ENCODE assay signal across 29 mouse cellular contexts in genomic region chr10:61327545-61327944, GRCm38 (mm10). TPM values are rescaled to one million over a fixed set of nuclear protein-coding genes. Genes with fewer than 3 reads are reported as not detected.
DNase-seq lines count a peak whose midpoint lies in the region; ATAC-seq lines count a peak whose summit lies in the region.
"Had no signal": no experiment of that assay in that cellular context is flagged by ENCODE, and none has a peak within 500 bp of the region (broad histone marks: within the 10 kb centered on the region; RNA-seq: fewer than 3 reads in every experiment).

No protein-coding gene starts in this region.

- no peaks in the 10 kb centered on the region for H3K36me3 ChIP-seq in forebrain, embryonic 13.5 days (ENCODE audit: poor library complexity, severe bottlenecking)
- H3K36me3 ChIP-seq in forebrain, embryonic 14.5 days (ENCODE audit: control insufficient read depth, insufficient read depth, low read length): no peaks in the 10 kb centered on the region
- peaks cover 8% of the 10 kb centered on the region for H3K36me3 ChIP-seq in heart, embryonic 15.5 days
- H3K36me3 ChIP-seq in midbrain, embryonic 10.5 days: peaks cover 13% of the 10 kb centered on the region
- peaks cover 2% of the 10 kb centered on the region; the same call in 1 of the 2 replicates for H3K36me3 ChIP-seq in midbrain, embryonic 16.5 days (ENCODE audit: control insufficient read depth, insufficient read depth, low read length)
- H3K36me3 ChIP-seq in embryonic facial prominence, embryonic 10.5 days (replicated peaks): peaks cover 13% of the 10 kb centered on the region
- H3K36me3 ChIP-seq: G1E had no signal

- no peak overlapping the region for H3K4me3 ChIP-seq in forebrain, embryonic 13.5 days
- no peak overlapping the region for H3K4me3 ChIP-seq in forebrain, embryonic 14.5 days (ENCODE audit: low read depth, low read length)
- no peak overlapping the region for H3K4me3 ChIP-seq in heart, embryonic 15.5 days
- H3K4me3 ChIP-seq in midbrain, embryonic 10.5 days: no peak overlapping the region
- H3K4me3 ChIP-seq in midbrain, embryonic 16.5 days (ENCODE audit: low read depth, low read length): no peak overlapping the region
- no peak overlapping the region for H3K4me3 ChIP-seq in embryonic facial prominence, embryonic 10.5 days
- H3K4me3 ChIP-seq: embryonic facial prominence, embryonic 15.5 days; hindbrain, embryonic 13.5 days; left cerebral cortex, adult 2 months; liver, embryonic 13.5 days; lung, embryonic 15.5 days had no signal

- intact Hi-C loops in heart, postnatal 25 days (cut with DNase I): no loop called here

- no peak overlapping the region for H3K27ac ChIP-seq in forebrain, embryonic 13.5 days
- no peak overlapping the region for H3K27ac ChIP-seq in forebrain, embryonic 14.5 days (ENCODE audit: low read depth, low read length)
- H3K27ac ChIP-seq in heart, embryonic 15.5 days: peak overlapping the region; percentile 62
- peak overlapping the region; percentile 52 for H3K27ac ChIP-seq in midbrain, embryonic 10.5 days (replicated peaks)
- no peak overlapping the region for H3K27ac ChIP-seq in midbrain, embryonic 16.5 days (ENCODE audit: low read length)
- H3K27ac ChIP-seq in embryonic facial prominence, embryonic 10.5 days (replicated peaks): 0 out of 2 replicates have a peak overlapping the region, but pooled peaks have one; percentile 16
- H3K27ac ChIP-seq: embryonic facial prominence, embryonic 15.5 days; hindbrain, embryonic 13.5 days; left cerebral cortex, adult 2 months; liver, embryonic 13.5 days; lung, embryonic 15.5 days; macrophage had no signal

- no peak overlapping the region for H3K4me2 ChIP-seq in forebrain, embryonic 13.5 days
- H3K4me2 ChIP-seq in forebrain, embryonic 14.5 days (ENCODE audit: low read length): no peak overlapping the region
- H3K4me2 ChIP-seq in heart, embryonic 15.5 days: no peak overlapping the region
- H3K4me2 ChIP-seq in midbrain, embryonic 16.5 days (ENCODE audit: low read length): no peak overlapping the region
- H3K4me2 ChIP-seq: embryonic facial prominence, embryonic 15.5 days; hindbrain, embryonic 13.5 days; liver, embryonic 13.5 days; lung, embryonic 15.5 days; midbrain, embryonic 11.5 days had no signal

- no peaks in the 10 kb centered on the region for H3K27me3 ChIP-seq in forebrain, embryonic 13.5 days
- H3K27me3 ChIP-seq in forebrain, embryonic 14.5 days (replicated peaks; ENCODE audit: control insufficient read depth, insufficient read depth, low read length): no peaks in the 10 kb centered on the region
- no peaks in the 10 kb centered on the region for H3K27me3 ChIP-seq in heart, embryonic 15.5 days
- H3K27me3 ChIP-seq in midbrain, embryonic 10.5 days (ENCODE audit: low read depth, poor library complexity, severe bottlenecking): no peaks in the 10 kb centered on the region
- H3K27me3 ChIP-seq in midbrain, embryonic 16.5 days (ENCODE audit: control insufficient read depth, insufficient read depth, low read depth, low read length): no peaks in the 10 kb centered on the region
- no peaks in the 10 kb centered on the region for H3K27me3 ChIP-seq in embryonic facial prominence, embryonic 10.5 days (replicated peaks; ENCODE audit: low read depth, poor library complexity, severe bottlenecking)
- H3K27me3 ChIP-seq: embryonic facial prominence, embryonic 15.5 days; hindbrain, embryonic 13.5 days; liver, embryonic 13.5 days; lung, embryonic 15.5 days had no signal

- H3K4me1 ChIP-seq in forebrain, embryonic 13.5 days: peaks cover 3% of the 10 kb centered on the region
- H3K4me1 ChIP-seq in forebrain, embryonic 14.5 days (ENCODE audit: control insufficient read depth, insufficient read depth, low read length): no peaks in the 10 kb centered on the region; the same call in 1 of the 2 replicates
- H3K4me1 ChIP-seq in heart, embryonic 15.5 days (replicated peaks): peaks cover 29% of the 10 kb centered on the region
- H3K4me1 ChIP-seq in midbrain, embryonic 10.5 days: peaks cover 37% of the 10 kb centered on the region
- no peaks in the 10 kb centered on the region for H3K4me1 ChIP-seq in midbrain, embryonic 16.5 days (ENCODE audit: control insufficient read depth, insufficient read depth, low read length)
- peaks cover 44% of the 10 kb centered on the region for H3K4me1 ChIP-seq in embryonic facial prominence, embryonic 10.5 days
- H3K4me1 ChIP-seq: liver, embryonic 13.5 days; lung, embryonic 15.5 days had no signal

- 0 out of 2 replicates have a peak overlapping the region, but pooled peaks have one; percentile 30 for H3K9ac ChIP-seq in forebrain, embryonic 13.5 days
- no peak overlapping the region for H3K9ac ChIP-seq in forebrain, embryonic 14.5 days (ENCODE audit: low read length)
- H3K9ac ChIP-seq in heart, embryonic 15.5 days: no peak overlapping the region
- H3K9ac ChIP-seq in midbrain, embryonic 16.5 days (ENCODE audit: low read depth, low read length): no peak overlapping the region
- H3K9ac ChIP-seq: embryonic facial prominence, embryonic 15.5 days; hindbrain, embryonic 13.5 days; liver, embryonic 13.5 days; lung, embryonic 15.5 days had no signal

- H3K9me3 ChIP-seq in forebrain, embryonic 13.5 days (replicated peaks): no peaks in the 10 kb centered on the region
- no peaks in the 10 kb centered on the region for H3K9me3 ChIP-seq in forebrain, embryonic 14.5 days (replicated peaks; ENCODE audit: control insufficient read depth, low read length)
- H3K9me3 ChIP-seq in heart, embryonic 15.5 days (replicated peaks): no peaks in the 10 kb centered on the region
- no peaks in the 10 kb centered on the region; the same call in 1 of the 2 replicates for H3K9me3 ChIP-seq in midbrain, embryonic 10.5 days (replicated peaks)
- peaks cover 3% of the 10 kb centered on the region; the same call in 1 of the 2 replicates for H3K9me3 ChIP-seq in midbrain, embryonic 16.5 days (replicated peaks; ENCODE audit: control insufficient read depth, low read length, poor library complexity, severe bottlenecking)
- H3K9me3 ChIP-seq in embryonic facial prominence, embryonic 10.5 days: no peaks in the 10 kb centered on the region
- H3K9me3 ChIP-seq: embryonic facial prominence, embryonic 15.5 days; liver, embryonic 13.5 days; lung, embryonic 15.5 days had no signal

- DNase-seq in forebrain, embryonic 14.5 days (ENCODE audit: low spot score): no peak
- no peak for DNase-seq in heart, postnatal 25 days (ENCODE audit: low spot score)
- DNase-seq in midbrain, embryonic 10.5 days (ENCODE audit: low spot score): no peak
- no peak for DNase-seq in embryonic facial prominence, embryonic 10.5 days (ENCODE audit: low spot score)
- no peak for DNase-seq in layer of hippocampus, postnatal 14 days (ENCODE audit: low spot score in 2 of 2)
- DNase-seq: adrenal gland, postnatal 10 days; cerebellum, adult 11-12 months; cerebellum, postnatal 14 days; gastrocnemius, postnatal 25 days; kidney, adult 8-10 months; kidney, postnatal 14 days; left cerebral cortex, postnatal 4 days; liver, embryonic 13.5 days; right cerebral cortex, postnatal 25 days; thymus, adult 2 months had no signal

- WGBS in forebrain, embryonic 13.5 days: 84% methylated on average over 10 of the region's 10 CpGs
- 84% methylated on average over 10 of the region's 10 CpGs for WGBS in forebrain, embryonic 14.5 days
- 61% methylated on average over 10 of the region's 10 CpGs for WGBS in heart, embryonic 15.5 days
- WGBS in midbrain, embryonic 10.5 days: 87% methylated on average over 10 of the region's 10 CpGs
- 78% methylated on average over 10 of the region's 10 CpGs for WGBS in midbrain, embryonic 16.5 days
- 84% methylated on average over 10 of the region's 10 CpGs for WGBS in embryonic facial prominence, embryonic 10.5 days

- ATAC-seq in forebrain, embryonic 13.5 days: no peak
- ATAC-seq in forebrain, embryonic 14.5 days: no peak
- no peak for ATAC-seq in heart, embryonic 15.5 days (replicated peaks; ENCODE audit: insufficient number of reproducible peaks, insufficient read depth, low FRiP score, low read depth)
- ATAC-seq in midbrain, embryonic 16.5 days: no peak
- ATAC-seq: activated CD4-positive, CD25-positive, alpha-beta regulatory T cell, adult 4 months had no signal

RNA-seq across cellular contexts. Expression of gene Prf1, which starts 29.9 kb away (rescaled TPM):
- polyA plus RNA-seq in forebrain, embryonic 13.5 days (2015; fragmentation: Nextera tagmentation; extraction: Ambion mirVana): not detected in 2 replicates
- not detected in 2 replicates for polyA plus RNA-seq in forebrain, embryonic 14.5 days (2014; fragmentation: Nextera tagmentation; extraction: Ambion mirVana)
- polyA plus RNA-seq in heart, embryonic 15.5 days (2015; fragmentation: Nextera tagmentation; extraction: Ambion mirVana): 0.09 TPM in 1 of 2 replicates, not detected in the other
- not detected for total RNA-seq in heart, postnatal 25 days (2021)
- polyA plus RNA-seq in midbrain, embryonic 10.5 days (2016; fragmentation: Nextera tagmentation; extraction: Ambion mirVana): not detected in 2 replicates
- not detected in 2 replicates for polyA plus RNA-seq in midbrain, embryonic 16.5 days (2015; fragmentation: Nextera tagmentation; extraction: Ambion mirVana)
- not detected in 2 replicates for polyA plus RNA-seq in embryonic facial prominence, embryonic 10.5 days (2016; fragmentation: Nextera tagmentation; extraction: Ambion mirVana)
- not detected for total RNA-seq in layer of hippocampus, postnatal 14 days (2021)
- total RNA-seq: gastrocnemius, postnatal 25 days; left cerebral cortex, adult 2 months; left cerebral cortex, postnatal 4 days had no signal
- polyA plus RNA-seq: brain, embryonic 14.5 days; embryonic facial prominence, embryonic 15.5 days; G1E; intestine, embryonic 14.5 days; liver, embryonic 13.5 days; lung, embryonic 15.5 days; macrophage; stomach, embryonic 16.5 days had no signal

RNA-seq across cellular contexts. Expression of gene Adamts14, which starts 54.3 kb away (rescaled TPM):
- polyA plus RNA-seq in forebrain, embryonic 13.5 days (2015; fragmentation: Nextera tagmentation; extraction: Ambion mirVana): 0.13 TPM in 2 replicates
- polyA plus RNA-seq in forebrain, embryonic 14.5 days (2014; fragmentation: Nextera tagmentation; extraction: Ambion mirVana): 0.13 and 0.17 TPM in 2 replicates
- 1.4 and 2.3 TPM in 2 replicates for polyA plus RNA-seq in heart, embryonic 15.5 days (2015; fragmentation: Nextera tagmentation; extraction: Ambion mirVana)
- 1 to 10 TPM; 1.6 to 2.4 TPM for total RNA-seq in heart, postnatal 25 days (2021)
- 0.33 and 0.34 TPM in 2 replicates for polyA plus RNA-seq in midbrain, embryonic 10.5 days (2016; fragmentation: Nextera tagmentation; extraction: Ambion mirVana)
- polyA plus RNA-seq in midbrain, embryonic 16.5 days (2015; fragmentation: Nextera tagmentation; extraction: Ambion mirVana): 0.24 and 0.29 TPM in 2 replicates
- polyA plus RNA-seq in embryonic facial prominence, embryonic 10.5 days (2016; fragmentation: Nextera tagmentation; extraction: Ambion mirVana): 0.40 and 0.42 TPM in 2 replicates
- 1 to 10 TPM; 1.6 to 1.7 TPM for total RNA-seq in layer of hippocampus, postnatal 14 days (2021)
- total RNA-seq: G1E had no signal
- polyA plus RNA-seq: activated CD4-positive, CD25-positive, alpha-beta regulatory T cell, adult 4 months; G1E had no signal

RNA-seq across cellular contexts. Expression of gene Pald1, which starts 55.8 kb away (rescaled TPM):
- polyA plus RNA-seq in forebrain, embryonic 13.5 days (2015; fragmentation: Nextera tagmentation; extraction: Ambion mirVana): 13.2 and 16.3 TPM in 2 replicates
- 10.0 and 15.6 TPM in 2 replicates for polyA plus RNA-seq in forebrain, embryonic 14.5 days (2014; fragmentation: Nextera tagmentation; extraction: Ambion mirVana)
- 21.8 and 25.9 TPM in 2 replicates for polyA plus RNA-seq in heart, embryonic 15.5 days (2015; fragmentation: Nextera tagmentation; extraction: Ambion mirVana)
- 10 to 100 TPM; 16.1 to 21.9 TPM for total RNA-seq in heart, postnatal 25 days (2021)
- 35.8 and 36.1 TPM in 2 replicates for polyA plus RNA-seq in midbrain, embryonic 10.5 days (2016; fragmentation: Nextera tagmentation; extraction: Ambion mirVana)
- 20.2 and 20.6 TPM in 2 replicates for polyA plus RNA-seq in midbrain, embryonic 16.5 days (2015; fragmentation: Nextera tagmentation; extraction: Ambion mirVana)
- 29.9 and 35.3 TPM in 2 replicates for polyA plus RNA-seq in embryonic facial prominence, embryonic 10.5 days (2016; fragmentation: Nextera tagmentation; extraction: Ambion mirVana)
- 10 to 100 TPM; 16.5 to 22.1 TPM for total RNA-seq in layer of hippocampus, postnatal 14 days (2021)
- total RNA-seq: G1E had no signal
- polyA plus RNA-seq: activated CD4-positive, CD25-positive, alpha-beta regulatory T cell, adult 4 months had no signal

Comparison
In these comparisons a context has a peak if more than half of its experiments do, and no peak if none do; other contexts are left out.
1. H3K27ac ChIP-seq: peak in heart, embryonic 15.5 days (single experiment), midbrain, embryonic 10.5 days (single experiment) and embryonic facial prominence, embryonic 10.5 days (single experiment); none in forebrain, embryonic 13.5 days (single experiment), forebrain, embryonic 14.5 days (single experiment) and midbrain, embryonic 16.5 days (single experiment).